Mouse (Mus musculus): ENCODE results near the gene Stk16. TPM values are rescaled to one million over a fixed set of nuclear protein-coding genes. Genes with fewer than 3 reads are reported as not detected.
A peak's percentile ranks its signal among the peaks of the same experiment; 100 is the strongest.

Stk16 gene
- 50.5 and 54.4 TPM in 2 replicates for polyA plus RNA-seq (2015; fragmentation: Nextera tagmentation; extraction: Ambion mirVana)

DNA sequence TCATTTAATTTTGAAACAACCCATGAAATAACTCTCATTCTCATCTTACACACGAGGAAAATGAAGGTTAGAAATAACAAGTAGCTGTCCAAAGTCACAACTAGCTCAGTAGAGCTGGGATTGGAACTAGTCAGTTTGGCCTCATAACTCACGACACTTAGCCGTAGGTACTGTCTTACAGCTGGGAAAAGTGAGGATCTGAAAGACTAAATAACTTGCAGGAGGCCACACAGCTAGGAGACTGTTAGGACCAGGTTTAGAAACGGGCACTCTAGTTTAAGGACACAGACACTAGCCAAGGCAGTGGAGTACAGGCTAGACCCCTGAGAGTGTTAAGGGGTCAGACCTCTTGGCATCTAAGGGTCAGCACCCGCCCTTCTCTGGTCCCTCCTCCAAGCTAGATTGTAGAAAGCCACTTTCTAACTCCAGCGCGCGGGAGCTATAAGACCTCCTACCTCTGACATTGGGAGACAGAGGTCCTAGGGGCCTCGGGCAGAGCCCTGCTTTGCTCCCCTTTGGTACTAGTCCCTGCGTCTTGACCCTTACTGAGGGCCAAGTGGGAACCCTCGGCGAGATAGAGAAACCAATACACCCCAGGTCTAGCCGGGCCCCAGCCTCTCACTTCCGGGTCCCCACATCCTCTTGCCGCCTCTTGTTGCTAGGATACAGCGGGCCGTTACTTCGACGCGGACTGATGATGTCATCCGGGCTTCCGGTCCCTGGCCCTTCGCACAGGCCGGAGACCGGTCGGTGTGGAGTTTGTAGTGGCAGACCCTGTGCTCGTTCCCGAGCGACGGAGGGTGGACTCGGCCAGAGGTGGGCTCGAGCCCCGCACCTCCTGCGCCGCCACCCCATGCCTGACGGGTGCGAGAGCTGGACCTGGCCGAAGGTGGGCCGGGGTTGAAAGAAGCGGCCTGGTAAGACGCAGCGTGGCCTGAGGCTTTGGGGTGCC, at the start of gene Stk16, which contains the start of gene Glb1l:
Gene Stk16 (plus strand): TSS at position 703 of the 952 bp plus-strand sequence.
Gene Glb1l (minus strand): TSS at position 678 of the 952 bp plus-strand sequence.
- H3K27ac ChIP-seq (ENCODE audit: low read depth, low read length) = peak within 1 kb of the TSS; percentile 66
- H3K36me3 ChIP-seq (ENCODE audit: control insufficient read depth, insufficient read depth) = peaks cover 15% of the 10 kb centered on the region
- peaks cover 14% of the 10 kb centered on the region for H3K4me1 ChIP-seq (replicated peaks; ENCODE audit: control insufficient read depth, insufficient read depth, low read length)
- H3K4me3 ChIP-seq (ENCODE audit: low read depth, low read length) = peak within 1 kb of the TSS; percentile 85
- WGBS = 5% methylated on average over 42 of the region's 42 CpGs
- H3K9ac ChIP-seq (ENCODE audit: low read depth, low read length) = peak within 1 kb of the TSS; percentile 90
- no peaks in the 10 kb centered on the region for H3K9me3 ChIP-seq (ENCODE audit: control insufficient read depth)
- no peaks in the 10 kb centered on the region for H3K27me3 ChIP-seq (replicated peaks; ENCODE audit: control insufficient read depth, insufficient read depth, low read length)
- TF ChIP-seq CTCF (IDR thresholded peaks at IDR 0.05; ENCODE audit: low read depth) = no peak
- peak; percentile 77 for ATAC-seq
- peak within 1 kb of the TSS; percentile 83 for H3K4me2 ChIP-seq (replicated peaks; ENCODE audit: low read depth)

GRCm38 (mm10) chr1:75168093-75168471, 42.6 kb upstream of the Stk16 start:
- Histone ChIP-seq H3K9me3 (ENCODE audit: control insufficient read depth) (no peaks in the 10 kb centered on the region), H3K4me2 (replicated peaks; ENCODE audit: low read depth) (peak overlapping the region; percentile 68), H3K27ac (ENCODE audit: low read depth, low read length) (no peak overlapping the region), H3K4me1 (replicated peaks; ENCODE audit: control insufficient read depth, insufficient read depth, low read length) (peaks cover 7% of the 10 kb centered on the region; the same call in 1 of the 2 replicates), H3K36me3 (ENCODE audit: control insufficient read depth, insufficient read depth) (peaks cover 35% of the 10 kb centered on the region), H3K9ac (ENCODE audit: low read depth, low read length) (peak overlapping the region; percentile 69; the same call in 1 of the 2 replicates), H3K27me3 (replicated peaks; ENCODE audit: control insufficient read depth, insufficient read depth, low read length) (no peaks in the 10 kb centered on the region), H3K4me3 (ENCODE audit: low read depth, low read length) (peak overlapping the region; percentile 84)
- 0 out of 2 replicates have a peak, but pooled peaks have one; percentile 0 for ATAC-seq
- no peak for TF ChIP-seq CTCF (IDR thresholded peaks at IDR 0.05; ENCODE audit: low read depth)
- 9% methylated on average over 7 of the region's 7 CpGs for WGBS

DNA sequence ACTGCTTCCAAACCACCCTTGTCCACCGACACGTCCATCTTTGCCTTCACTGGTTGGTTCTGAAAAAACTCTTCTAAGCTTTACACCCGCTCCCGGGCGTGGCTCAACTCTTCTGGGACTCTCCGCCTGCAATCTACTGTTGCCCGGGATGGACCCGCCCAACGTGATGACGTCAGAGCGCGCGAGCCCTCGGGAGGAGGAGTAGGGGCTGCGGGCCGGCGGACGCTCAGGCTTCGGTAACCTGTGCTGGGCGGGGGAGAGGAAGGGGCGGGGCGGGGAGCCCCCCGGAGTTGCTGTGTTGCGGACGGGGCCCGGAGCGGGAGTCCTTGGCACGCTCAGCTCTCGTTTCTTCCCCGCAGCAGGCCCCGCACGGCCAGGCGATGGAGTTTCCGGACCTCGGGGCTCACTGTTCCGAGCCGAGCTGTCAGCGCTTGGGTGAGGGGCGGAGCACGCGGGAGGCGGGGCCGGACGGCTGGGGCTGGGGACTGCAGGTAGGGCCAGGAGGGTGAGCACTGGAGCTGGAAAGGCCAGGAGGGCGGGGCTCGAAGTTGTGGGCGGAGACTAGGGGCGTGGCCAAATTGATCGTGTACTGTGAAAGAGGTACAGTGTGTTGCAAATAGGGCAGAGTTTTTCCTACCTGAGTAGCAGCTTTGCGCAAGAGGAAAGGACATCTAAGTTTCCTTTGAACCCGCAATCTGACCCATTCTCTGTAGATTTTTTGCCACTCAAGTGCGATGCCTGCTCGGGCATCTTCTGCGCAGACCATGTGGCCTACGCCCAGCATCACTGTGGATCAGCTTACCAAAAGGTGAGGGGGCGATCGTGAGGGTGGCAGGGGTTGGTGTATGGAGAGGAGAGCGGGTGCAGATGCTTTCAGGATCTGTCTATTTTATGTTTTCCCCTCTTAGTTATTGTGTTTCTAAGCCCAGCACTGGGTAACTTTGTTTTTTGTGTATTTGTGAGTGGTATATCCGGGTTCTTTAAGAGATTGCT, 41.9 kb upstream of the Stk16 start, which contains the start of gene Zfand2b:
Gene Zfand2b (plus strand): TSS at position 175 of the 993 bp plus-strand sequence.
- H3K4me1 ChIP-seq (replicated peaks; ENCODE audit: control insufficient read depth, insufficient read depth, low read length) = peaks cover 7% of the 10 kb centered on the region; the same call in 1 of the 2 replicates
- WGBS = under 1% methylated on average over 59 of the region's 59 CpGs
- H3K4me2 ChIP-seq (replicated peaks; ENCODE audit: low read depth) = peak within 1 kb of the TSS; percentile 68
- H3K4me3 ChIP-seq (ENCODE audit: low read depth, low read length) = peak within 1 kb of the TSS; percentile 84
- peak; percentile 99 for ATAC-seq
- H3K9ac ChIP-seq (ENCODE audit: low read depth, low read length) = peak within 1 kb of the TSS; percentile 69
- H3K27me3 ChIP-seq (replicated peaks; ENCODE audit: control insufficient read depth, insufficient read depth, low read length) = no peaks in the 10 kb centered on the region
- H3K27ac ChIP-seq (ENCODE audit: low read depth, low read length) = peak within 1 kb of the TSS; percentile 91
- peaks cover 39% of the 10 kb centered on the region for H3K36me3 ChIP-seq (ENCODE audit: control insufficient read depth, insufficient read depth)
- H3K9me3 ChIP-seq (ENCODE audit: control insufficient read depth) = no peaks in the 10 kb centered on the region
- TF ChIP-seq CTCF (IDR thresholded peaks at IDR 0.05; ENCODE audit: low read depth) = 0 out of 2 replicates have a peak, but pooled peaks have one; percentile 32

GRCm38 (mm10) chr1:75179334-75180104, 31.1 kb upstream of the Stk16 start:
- H3K4me3 ChIP-seq (ENCODE audit: low read depth, low read length) = peak overlapping the region; percentile 60
- H3K4me1 ChIP-seq (replicated peaks; ENCODE audit: control insufficient read depth, insufficient read depth, low read length) = 0 out of 2 replicates have a peak, but pooled peaks cover 2% of the 10 kb centered on the region
- H3K9ac ChIP-seq (ENCODE audit: low read depth, low read length) = peak overlapping the region; percentile 38
- peaks cover 47% of the 10 kb centered on the region for H3K36me3 ChIP-seq (ENCODE audit: control insufficient read depth, insufficient read depth)
- ATAC-seq = peak; percentile 37
- H3K4me2 ChIP-seq (replicated peaks; ENCODE audit: low read depth) = peak overlapping the region; percentile 98
- no peak for TF ChIP-seq CTCF (IDR thresholded peaks at IDR 0.05; ENCODE audit: low read depth)
- H3K27me3 ChIP-seq (replicated peaks; ENCODE audit: control insufficient read depth, insufficient read depth, low read length) = no peaks in the 10 kb centered on the region
- no peak overlapping the region for H3K27ac ChIP-seq (ENCODE audit: low read depth, low read length)
- WGBS = 5% methylated on average over 23 of the region's 23 CpGs
- H3K9me3 ChIP-seq (ENCODE audit: control insufficient read depth) = no peaks in the 10 kb centered on the region

GRCm38 (mm10) chr1:75180105-75180590, 30.5 kb upstream of the Stk16 start, which contains the start of gene Abcb6:
Gene Abcb6 (minus strand): TSS chr1:75180392.
- peak; percentile 87 for ATAC-seq
- Histone ChIP-seq H3K36me3 (ENCODE audit: control insufficient read depth, insufficient read depth) (peaks cover 49% of the 10 kb centered on the region), H3K9me3 (ENCODE audit: control insufficient read depth) (no peaks in the 10 kb centered on the region), H3K4me3 (ENCODE audit: low read depth, low read length) (peak within 1 kb of the TSS; percentile 60), H3K4me1 (replicated peaks; ENCODE audit: control insufficient read depth, insufficient read depth, low read length) (0 out of 2 replicates have a peak, but pooled peaks cover 2% of the 10 kb centered on the region), H3K27me3 (replicated peaks; ENCODE audit: control insufficient read depth, insufficient read depth, low read length) (no peaks in the 10 kb centered on the region), H3K27ac (ENCODE audit: low read depth, low read length) (peak within 1 kb of the TSS; percentile 64; the same call in 1 of the 2 replicates), H3K9ac (ENCODE audit: low read depth, low read length) (peak within 1 kb of the TSS; percentile 38), H3K4me2 (replicated peaks; ENCODE audit: low read depth) (peak within 1 kb of the TSS; percentile 98)
- TF ChIP-seq CTCF (IDR thresholded peaks at IDR 0.05; ENCODE audit: low read depth) = no peak
- under 1% methylated on average over 31 of the region's 31 CpGs for WGBS
